Mouse (Mus musculus) layer of hippocampus, postnatal 25 days (tissue): ENCODE results near the gene Gm30302. TPM values are rescaled to one million over a fixed set of nuclear protein-coding genes. Genes with fewer than 3 reads are reported as not detected.
"Not testable (repeated sequence)": the region's sequence is repeated elsewhere in the genome, so short reads cannot be mapped to it uniquely, and the experiment has no call there.

ENCODE experiments used
- DNase-seq, 2 experiments: peaks; one replicate each; pipeline ENCODE4 v3.0.0; 2022; ENCODE audit warnings: mixed read lengths in 2 of 2, low spot score in 1 of 2; ENCODE audit errors: extremely low spot score in 1 of 2
- total RNA-seq, 2 experiments: library from RNA; stranded (reverse); gene quantifications; 2 replicates each; pipeline ENCODE4 v1.2.3; 2021

Gene Gm30302
- not detected for total RNA-seq

GRCm38 (mm10) chr13:49798901-49799300, at the start of gene Gm30302:
TSS of gene Gm30302 (minus strand) at chr13:49799001.
- no peak for DNase-seq

DNA sequence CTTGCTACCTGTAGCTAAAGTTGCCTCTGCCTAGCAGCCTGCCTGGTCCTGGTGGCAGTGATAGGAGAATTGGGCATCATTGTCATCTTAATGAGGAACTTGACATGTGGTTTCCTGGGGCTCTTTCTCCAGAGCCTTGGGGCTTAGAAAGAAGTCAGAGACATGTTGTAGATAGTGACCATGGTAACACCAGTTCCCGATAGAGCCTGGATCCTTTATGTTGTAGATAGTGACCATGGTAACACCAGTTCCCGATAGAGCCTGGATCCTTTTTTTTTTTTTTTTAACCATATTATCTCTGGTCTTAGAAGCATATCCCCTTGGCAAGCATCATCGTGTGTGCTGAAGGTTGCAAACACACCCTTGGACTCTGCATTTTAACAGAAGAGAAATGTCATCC, 48.0 kb upstream of the Gm30302 start:
- no peak for DNase-seq

DNA sequence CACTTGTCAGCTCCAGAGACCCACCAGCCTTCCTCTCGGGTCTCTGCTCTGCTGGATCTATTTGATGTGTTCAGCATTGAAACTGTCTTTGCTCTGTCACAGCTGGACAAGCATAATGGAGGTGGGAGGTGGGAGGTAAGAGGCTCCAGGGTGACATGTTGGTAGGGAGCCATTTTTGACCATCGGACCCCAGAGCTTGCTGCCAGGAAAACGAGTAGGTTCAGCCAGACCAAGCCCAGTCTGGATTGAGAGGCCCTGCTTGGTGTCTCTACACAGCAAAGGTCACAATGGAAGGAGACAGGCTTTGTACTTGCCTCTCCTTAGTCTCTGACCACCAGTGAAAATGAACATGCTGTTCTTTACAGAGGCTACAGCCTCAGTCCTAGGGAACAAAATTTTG, 47.3 kb upstream of the Gm30302 start:
- DNase-seq, result no peak

- DNase-seq, result no peak
These were observed 46.9 kb upstream of the Gm30302 start for GRCm38 (mm10) chr13:49845663-49846062.

- DNase-seq, result no peak
These were observed 45.3 kb upstream of the Gm30302 start for GRCm38 (mm10) chr13:49844071-49844470.

GRCm38 (mm10) chr13:49841186-49841585, 42.4 kb upstream of the Gm30302 start:
- DNase-seq, result no peak

DNA sequence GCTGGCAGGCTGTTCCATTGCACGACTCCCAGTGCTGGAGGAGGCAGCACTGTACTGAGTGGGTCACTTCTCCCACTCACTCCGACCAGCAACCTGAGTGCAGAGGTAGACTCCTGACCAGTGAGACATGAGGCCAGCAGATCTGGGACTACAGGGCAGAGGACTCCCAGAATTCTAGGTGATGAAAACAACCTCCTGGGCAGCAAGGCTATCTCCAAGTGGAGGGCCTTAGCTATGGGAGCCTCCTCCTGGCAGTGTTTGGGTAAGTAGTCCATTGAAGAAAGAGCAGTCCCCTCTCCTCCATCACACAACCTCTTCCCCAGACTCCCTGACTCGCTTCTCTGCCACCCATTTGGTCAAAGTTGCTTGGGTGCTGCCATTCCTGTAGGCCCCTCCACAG, 31.6 kb upstream of the Gm30302 start:
- no peak for DNase-seq

DNA sequence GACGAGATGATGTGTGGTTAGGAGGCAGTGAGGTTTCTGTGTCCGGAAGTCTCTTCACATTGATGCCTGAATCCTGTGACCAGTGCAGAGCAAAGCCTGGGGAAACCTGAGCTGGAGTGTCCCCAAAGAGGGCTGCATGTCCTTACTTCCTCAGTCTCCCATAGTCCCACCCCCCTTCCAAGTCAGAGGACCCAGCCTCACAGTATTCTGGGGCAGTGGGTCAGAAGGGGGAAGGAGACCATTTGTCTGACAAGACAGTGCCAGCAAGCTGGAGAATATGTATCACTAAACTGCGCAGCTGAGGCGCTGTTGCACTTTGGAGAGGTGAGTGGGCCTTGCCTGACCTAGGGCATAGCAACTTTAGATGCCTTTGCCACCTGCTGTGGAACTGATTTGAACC, 26.5 kb upstream of the Gm30302 start:
- no peak for DNase-seq

DNA sequence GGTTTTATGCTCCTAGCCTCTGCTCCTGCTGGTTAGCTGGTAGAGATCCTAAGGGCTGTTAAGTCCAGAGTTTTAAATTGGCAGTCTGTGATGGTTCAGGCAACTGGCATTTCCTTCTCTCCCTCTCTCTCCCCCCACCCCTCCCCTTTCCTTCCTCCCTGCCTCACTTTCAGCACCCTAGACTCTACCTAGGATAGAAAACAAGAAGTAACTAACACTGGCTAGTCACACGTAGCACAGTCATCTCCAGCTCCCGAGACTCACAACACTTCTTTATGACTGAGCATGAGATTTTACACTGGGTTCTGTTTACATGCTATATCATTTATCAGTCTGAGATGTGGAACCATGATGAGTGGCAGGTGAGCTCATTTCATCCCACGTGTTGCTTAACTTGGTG, 16.2 kb upstream of the Gm30302 start:
- no peak for DNase-seq

GRCm38 (mm10) chr13:49814420-49814819, 15.6 kb upstream of the Gm30302 start:
- no peak for DNase-seq

- no peak for DNase-seq
These were observed 8.3 kb upstream of the Gm30302 start for GRCm38 (mm10) chr13:49807146-49807545.

- DNase-seq, result no peak
These were observed 10.0 kb downstream of the Gm30302 start for GRCm38 (mm10) chr13:49788563-49789393.

DNA sequence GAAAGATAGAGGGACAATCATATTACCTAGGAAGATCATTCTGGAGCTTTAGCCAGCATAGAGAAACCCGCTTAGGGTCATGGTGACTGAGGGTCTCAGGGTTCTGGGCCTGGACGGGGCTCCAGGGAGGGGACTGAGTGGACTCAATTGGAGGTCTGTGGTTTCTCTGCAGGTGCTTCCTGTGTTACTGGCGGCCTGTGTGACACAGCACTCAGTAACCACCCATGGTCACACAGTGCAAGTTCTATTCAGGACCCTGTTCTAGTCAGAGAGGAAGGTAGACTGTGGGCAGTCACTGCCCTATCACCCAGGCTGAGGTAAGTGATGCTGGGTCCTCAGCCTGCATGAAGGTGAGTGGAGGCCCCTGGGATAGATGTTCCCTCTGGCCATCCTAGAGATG, 14.9 kb downstream of the Gm30302 start:
- DNase-seq, result no peak

- not testable (repeated sequence) for DNase-seq
These were observed 27.3 kb downstream of the Gm30302 start for GRCm38 (mm10) chr13:49771536-49771935.

DNA sequence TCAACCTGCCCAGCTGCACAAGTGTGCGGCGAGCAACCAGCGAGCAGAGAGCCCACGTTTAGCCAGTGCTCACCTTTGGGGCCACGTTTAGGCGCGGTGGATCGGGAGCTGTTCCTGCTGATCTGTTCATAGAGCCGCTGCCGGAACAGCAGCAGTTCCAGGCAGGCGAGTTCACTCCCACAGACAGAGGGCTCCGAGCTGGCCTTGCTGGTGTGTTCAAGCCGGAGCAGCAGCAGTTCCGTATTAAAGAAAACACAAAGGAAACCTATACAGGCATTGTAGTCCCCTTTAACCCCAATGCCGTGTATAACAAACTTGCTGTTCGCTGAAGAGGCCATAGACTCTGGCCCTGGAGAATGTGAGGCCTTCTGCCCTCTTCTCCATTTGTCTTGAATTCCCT, 29.7 kb downstream of the Gm30302 start:
- DNase-seq, result no peak

GRCm38 (mm10) chr13:49768048-49768447, 30.8 kb downstream of the Gm30302 start:
- no peak for DNase-seq

GRCm38 (mm10) chr13:49766269-49766668, 32.5 kb downstream of the Gm30302 start:
- DNase-seq, result no peak

DNA sequence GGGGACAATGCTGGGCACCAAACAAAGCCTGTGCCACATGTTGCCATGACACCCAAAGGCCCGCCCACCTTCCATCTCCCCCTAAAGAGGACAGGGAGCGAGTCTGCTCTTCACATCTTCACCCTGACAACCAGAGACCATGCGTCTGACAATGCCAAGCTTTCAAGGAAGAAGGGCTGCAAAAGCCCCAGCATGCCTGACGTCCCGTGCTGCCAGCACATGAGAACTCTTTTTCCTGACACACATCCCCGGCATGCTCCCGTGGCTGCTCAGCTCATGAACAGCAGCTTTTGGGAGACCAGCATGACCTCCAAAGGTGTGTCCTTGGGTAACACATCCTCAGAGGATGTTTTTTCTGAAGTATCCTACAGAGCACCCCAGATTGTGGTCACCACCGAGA, 33.5 kb downstream of the Gm30302 start:
- DNase-seq, result no peak

DNA sequence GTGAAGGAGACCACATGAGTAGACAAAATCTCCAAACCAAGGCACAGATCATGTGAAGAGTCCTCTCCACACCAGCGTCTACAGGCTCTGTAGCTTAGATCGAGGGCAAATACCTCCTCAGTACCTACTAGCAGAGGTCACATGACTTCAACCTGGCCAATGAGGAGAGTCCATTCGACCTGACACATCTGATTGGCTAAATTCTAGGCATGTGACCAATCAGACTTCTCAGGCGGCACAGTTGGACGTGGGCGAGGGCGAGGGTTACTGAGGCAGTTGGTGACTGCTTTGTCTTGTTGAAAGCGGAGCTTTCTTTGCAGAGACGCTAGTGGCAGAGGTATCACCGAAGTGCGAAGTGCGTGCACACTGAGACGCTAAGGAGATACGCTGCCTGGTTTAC, 36.6 kb downstream of the Gm30302 start:
- DNase-seq, result no peak

DNA sequence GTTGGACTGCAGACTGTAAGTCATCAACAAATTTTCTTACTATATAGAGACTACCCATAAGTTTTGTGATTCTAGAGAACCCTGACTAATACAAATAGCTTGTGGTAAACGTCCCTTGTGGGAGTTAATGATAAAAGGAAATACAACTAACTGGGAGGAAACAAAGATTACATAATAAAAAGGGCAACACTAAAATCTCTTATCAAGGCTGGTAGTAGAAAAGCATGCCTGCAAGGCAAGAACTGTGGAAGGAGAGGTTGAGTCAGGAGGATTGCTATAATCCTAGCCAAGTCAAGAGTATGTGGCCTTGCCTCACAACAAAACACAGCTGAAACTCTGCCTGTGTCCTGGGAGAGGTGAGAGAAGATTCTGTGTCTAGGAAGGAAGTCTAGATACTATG, 38.1 kb downstream of the Gm30302 start:
- DNase-seq, result no peak

DNA sequence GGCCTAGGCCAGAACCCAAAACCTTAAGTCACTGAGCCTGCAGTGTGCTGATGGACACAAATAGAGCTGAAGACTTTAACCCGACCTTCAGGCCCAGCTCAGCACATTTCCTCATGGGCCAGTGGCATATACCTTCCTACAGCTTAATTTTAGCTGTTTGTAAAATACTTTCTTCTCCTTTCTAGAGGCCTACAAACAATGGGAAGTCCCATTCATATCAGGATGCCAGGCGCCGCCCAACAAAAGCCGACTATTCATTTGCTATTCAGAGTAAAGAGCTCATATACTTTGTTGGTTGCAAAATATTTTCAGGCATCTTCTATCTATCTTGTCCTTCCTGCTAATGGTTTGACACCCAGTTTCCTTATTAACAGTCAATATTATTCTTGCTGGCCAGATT, 40.8 kb downstream of the Gm30302 start:
- no peak for DNase-seq

DNA sequence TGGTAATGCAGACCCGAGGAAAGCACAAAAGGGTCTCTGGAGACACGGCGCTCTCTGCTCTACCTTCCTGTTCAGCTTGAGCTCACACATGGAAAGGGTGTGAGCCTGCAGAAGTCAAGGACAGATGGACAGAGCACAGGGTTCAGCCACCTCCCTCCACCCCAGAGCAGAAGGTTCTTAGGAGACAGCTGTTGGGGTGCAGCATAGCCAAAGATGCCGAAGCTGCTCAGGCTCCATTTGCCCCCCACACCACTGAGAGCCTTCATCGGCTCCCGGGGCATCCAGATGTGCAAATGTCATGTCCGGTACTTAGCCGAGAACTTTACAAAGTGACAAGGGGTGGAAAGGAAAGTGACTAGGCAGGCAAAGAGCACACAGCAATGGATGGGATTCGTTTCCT, 42.2 kb downstream of the Gm30302 start:
- DNase-seq, result no peak
